Mouse (Mus musculus) brown adipose tissue, adult 24 weeks (tissue): ENCODE measurements around the gene Slc39a8. TPM values are rescaled to one million over a fixed set of nuclear protein-coding genes. Genes with fewer than 3 reads are reported as not detected.

ENCODE experiments used
- H3K27ac ChIP-seq: fragments of 200-500 bp; replicated peaks from 2 replicates; pipeline ENCODE4 v1.5.1; 2012; ENCODE audit warnings: low read depth, mild to moderate bottlenecking, low read length
- H3K4me1 ChIP-seq: fragments of 200-500 bp; 2 replicates; pipeline ENCODE4 v1.6.1; 2012; ENCODE audit warnings: low read length, mixed read lengths; ENCODE audit not compliant: control insufficient read depth, insufficient read depth, insufficient read length
- H3K4me3 ChIP-seq: fragments of 200-500 bp; 2 replicates; pipeline ENCODE4 v1.5.1; 2012; ENCODE audit warnings: low read depth, mild to moderate bottlenecking, low read length, moderate library complexity; ENCODE audit not compliant: insufficient read depth
- polyA plus RNA-seq: library from polyadenylated mRNA; stranded (reverse); fragments of >200 nt; gene quantifications from 2 replicates; pipeline ENCODE4 v1.2.4, GENCODE M21; 2012; ENCODE audit not compliant: missing spikeins, insufficient read depth, insufficient read length

Slc39a8 gene
- polyA plus RNA-seq, 1 experiment, result 2.9 TPM

DNA sequence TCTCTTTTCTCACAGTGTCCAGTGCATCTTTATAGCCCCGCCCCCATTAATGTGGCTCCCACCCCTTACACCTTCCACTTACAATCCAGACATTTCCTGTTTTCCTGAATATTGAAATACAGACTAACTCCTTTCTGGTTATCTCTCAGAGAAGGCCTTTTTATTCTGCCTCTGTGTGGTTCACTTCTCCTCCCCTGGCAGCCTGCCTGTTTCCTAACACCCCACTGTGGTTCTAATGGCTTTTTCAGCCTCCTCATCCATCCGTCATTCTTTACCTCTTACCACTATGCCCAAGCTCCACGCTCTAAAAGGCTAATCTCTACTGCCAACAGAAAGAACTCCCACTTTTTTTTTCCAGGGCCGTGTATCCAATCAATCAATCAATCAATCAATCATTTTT is 44.0 kb downstream of the Slc39a8 start:
- Histone ChIP-seq H3K4me3 (no peak overlapping the region), H3K4me1 (no peaks in the 10 kb centered on the region), H3K27ac (no peak overlapping the region)

DNA sequence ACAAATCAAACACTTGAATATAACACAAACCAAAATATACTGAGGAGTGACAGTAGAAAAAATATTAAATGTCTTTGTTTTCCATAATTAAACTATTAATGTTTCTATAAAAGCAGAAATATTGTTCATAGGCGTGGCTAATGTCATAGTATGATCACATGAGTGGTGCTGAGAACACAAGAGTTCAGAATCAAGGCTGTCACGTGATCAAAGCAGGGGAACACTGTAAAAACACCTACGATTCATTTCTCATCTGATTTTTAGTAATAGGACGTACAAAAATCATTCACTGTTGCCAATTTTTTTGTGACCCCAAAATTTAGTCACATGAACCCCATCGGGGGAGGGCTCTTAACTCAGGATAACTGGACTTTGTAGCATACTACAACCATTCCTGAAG is 47.2 kb downstream of the Slc39a8 start:
- Histone ChIP-seq H3K4me1 (no peaks in the 10 kb centered on the region), H3K27ac (no peak overlapping the region), H3K4me3 (no peak overlapping the region)

GRCm38 (mm10) chr3:135873596-135873995 is 48.5 kb downstream of the Slc39a8 start:
- Histone ChIP-seq H3K27ac (no peak overlapping the region), H3K4me1 (no peaks in the 10 kb centered on the region; the same call in 1 of the 2 replicates), H3K4me3 (no peak overlapping the region)

- no peak overlapping the region for H3K27ac ChIP-seq
- no peaks in the 10 kb centered on the region; the same call in 1 of the 2 replicates for H3K4me1 ChIP-seq
- H3K4me3 ChIP-seq, result no peak overlapping the region
These were observed 53.0 kb downstream of the Slc39a8 start for GRCm38 (mm10) chr3:135878048-135878447.

DNA sequence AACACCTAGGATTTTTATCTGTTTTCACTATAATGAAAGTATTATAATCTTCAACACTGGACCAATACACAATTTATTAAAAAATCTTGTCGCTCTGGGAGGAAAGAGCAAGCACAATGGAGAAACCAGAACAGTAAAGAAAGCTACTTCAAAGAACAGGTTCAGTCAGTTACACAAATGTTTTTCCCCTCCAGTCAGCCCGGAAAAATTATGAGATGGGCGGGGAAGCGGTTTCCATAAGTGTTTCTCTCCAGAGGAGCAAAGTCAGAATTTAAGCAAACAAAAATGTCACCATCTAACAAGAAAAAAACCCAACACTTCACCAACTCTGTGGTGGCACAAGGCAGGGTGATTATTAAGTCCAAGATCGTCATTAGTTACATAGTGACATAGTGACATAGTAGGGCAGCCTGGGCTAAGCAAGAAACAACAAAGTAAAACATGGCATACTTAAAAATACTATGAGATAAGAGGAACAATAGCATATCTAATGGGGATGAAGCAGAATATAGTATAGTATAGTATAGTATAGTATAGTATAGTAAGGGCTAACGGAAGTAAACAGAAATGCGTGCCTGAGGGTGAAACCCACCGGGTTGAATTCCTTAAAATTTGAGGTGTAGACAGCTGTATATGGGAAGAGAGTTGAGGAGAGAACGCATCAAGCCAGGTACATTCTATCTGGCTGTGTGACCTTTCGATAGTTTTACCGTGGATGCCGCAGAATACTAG is 61.0 kb downstream of the Slc39a8 start:
- H3K27ac ChIP-seq, result no peak overlapping the region
- H3K4me3 ChIP-seq, result no peak overlapping the region
- H3K4me1 ChIP-seq, result no peaks in the 10 kb centered on the region

- Histone ChIP-seq H3K27ac (no peak overlapping the region), H3K4me3 (no peak overlapping the region), H3K4me1 (no peaks in the 10 kb centered on the region)
These were observed 61.6 kb downstream of the Slc39a8 start for GRCm38 (mm10) chr3:135886659-135887027.

GRCm38 (mm10) chr3:135887033-135887855 is 62.2 kb downstream of the Slc39a8 start:
- H3K27ac ChIP-seq, result no peak overlapping the region
- no peaks in the 10 kb centered on the region for H3K4me1 ChIP-seq
- H3K4me3 ChIP-seq, result no peak overlapping the region

DNA sequence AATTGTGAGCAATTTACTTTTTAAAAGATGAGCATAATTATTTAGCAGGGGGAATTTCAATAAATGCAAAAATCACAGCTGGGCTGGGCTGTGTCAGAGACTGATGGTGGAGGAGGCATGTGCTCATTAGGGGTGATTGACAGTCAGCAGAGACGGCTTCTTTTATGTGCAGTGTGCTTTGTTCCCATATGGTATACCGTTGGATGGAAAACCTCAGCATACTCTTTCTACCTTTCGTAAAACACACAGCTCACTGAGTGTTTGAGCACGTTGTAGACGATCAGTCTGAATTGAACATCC is 62.7 kb downstream of the Slc39a8 start:
- H3K27ac ChIP-seq, result no peak overlapping the region
- H3K4me3 ChIP-seq, result no peak overlapping the region
- H3K4me1 ChIP-seq, result no peaks in the 10 kb centered on the region

- H3K27ac ChIP-seq, result no peak overlapping the region
- H3K4me3 ChIP-seq, result no peak overlapping the region
- no peaks in the 10 kb centered on the region for H3K4me1 ChIP-seq
These were observed 64.3 kb downstream of the Slc39a8 start for GRCm38 (mm10) chr3:135889401-135889800.

DNA sequence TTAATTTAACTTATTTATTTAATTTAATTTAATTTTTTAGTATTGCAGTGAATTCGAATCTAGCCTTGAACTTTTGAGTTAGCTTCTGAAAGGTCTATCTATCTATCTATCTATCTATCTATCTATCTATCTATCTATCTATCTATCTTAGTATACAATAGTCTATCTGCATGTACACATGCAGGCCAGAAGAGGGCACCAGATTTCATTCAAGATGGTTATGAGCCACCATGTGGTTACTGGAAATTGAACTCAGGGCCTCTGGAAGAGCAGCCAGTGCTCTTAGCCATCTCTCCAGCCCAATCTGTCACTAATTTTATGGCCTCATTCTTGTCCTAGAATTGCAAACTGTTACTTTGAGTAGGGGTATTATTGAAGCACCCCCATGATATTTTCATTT is 78.3 kb downstream of the Slc39a8 start:
- Histone ChIP-seq H3K4me1 (no peaks in the 10 kb centered on the region), H3K4me3 (no peak overlapping the region), H3K27ac (no peak overlapping the region)

GRCm38 (mm10) chr3:135904881-135905280 is 79.8 kb downstream of the Slc39a8 start:
- Histone ChIP-seq H3K4me1 (no peaks in the 10 kb centered on the region), H3K27ac (no peak overlapping the region), H3K4me3 (no peak overlapping the region)

DNA sequence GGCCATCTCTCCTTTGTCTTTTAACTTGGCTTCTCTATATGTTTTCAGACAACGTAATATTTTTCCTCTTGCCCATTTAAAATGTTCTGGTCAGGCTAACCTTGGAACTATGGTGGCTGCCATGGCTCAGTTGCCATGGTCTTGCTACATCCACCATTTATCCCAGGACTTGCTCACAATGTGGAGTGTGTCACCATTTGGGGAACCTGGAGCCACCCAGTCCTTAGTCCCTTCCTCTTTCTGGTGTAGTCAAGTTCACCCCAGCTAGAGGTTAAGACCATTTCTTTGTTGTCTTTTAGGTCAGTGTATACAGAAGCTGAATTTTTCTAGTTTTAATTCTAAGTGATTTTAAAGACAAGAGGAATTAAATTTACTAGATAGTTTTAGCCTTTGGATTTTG is 80.7 kb downstream of the Slc39a8 start:
- Histone ChIP-seq H3K4me3 (no peak overlapping the region), H3K4me1 (no peaks in the 10 kb centered on the region), H3K27ac (no peak overlapping the region)

DNA sequence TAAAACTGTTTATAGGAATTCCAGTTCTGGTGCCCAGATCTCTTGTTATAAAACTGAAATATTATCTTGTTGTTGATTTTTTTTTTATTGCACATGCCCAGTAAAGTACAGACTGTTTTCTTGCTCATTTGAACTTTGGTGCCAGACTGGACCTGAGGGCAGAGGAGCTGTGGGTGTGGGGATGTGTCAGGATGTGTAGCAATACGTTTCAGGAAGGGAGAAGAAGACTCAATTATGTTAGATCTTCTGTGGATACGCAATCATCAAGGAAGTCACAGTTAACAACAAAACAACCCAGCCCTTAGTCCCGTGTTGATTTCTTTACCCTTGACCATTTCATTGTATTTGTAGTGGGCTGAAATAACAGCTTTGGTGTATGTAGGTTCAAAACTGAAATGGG is 81.9 kb downstream of the Slc39a8 start:
- H3K4me1 ChIP-seq, result no peaks in the 10 kb centered on the region
- H3K4me3 ChIP-seq, result no peak overlapping the region
- H3K27ac ChIP-seq, result no peak overlapping the region

GRCm38 (mm10) chr3:135915941-135916340 is 90.9 kb downstream of the Slc39a8 start:
- Histone ChIP-seq H3K27ac (no peak overlapping the region), H3K4me3 (no peak overlapping the region), H3K4me1 (no peaks in the 10 kb centered on the region)

- H3K4me3 ChIP-seq, result no peak overlapping the region
- no peaks in the 10 kb centered on the region for H3K4me1 ChIP-seq
- no peak overlapping the region for H3K27ac ChIP-seq
These were observed 93.6 kb downstream of the Slc39a8 start for GRCm38 (mm10) chr3:135918566-135919180.

DNA sequence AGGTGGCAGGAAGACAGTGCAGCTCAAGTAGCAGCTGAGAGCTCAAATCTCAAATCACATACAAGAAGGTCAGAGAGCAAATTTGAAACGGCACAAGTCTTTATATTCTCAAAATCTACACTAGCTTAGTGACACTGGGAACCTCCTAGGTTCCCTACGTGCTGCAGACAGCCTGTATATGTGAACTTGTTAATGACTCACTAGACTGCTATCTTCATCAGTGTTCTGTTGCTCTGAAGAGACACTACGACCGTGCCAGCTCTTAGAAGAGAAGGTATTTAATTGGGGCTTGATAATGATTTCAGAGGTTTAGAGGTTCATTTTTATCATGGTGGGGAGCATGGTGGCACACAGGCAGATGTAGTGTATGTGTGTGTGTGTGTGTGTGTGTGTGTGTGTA is 94.2 kb downstream of the Slc39a8 start:
- no peaks in the 10 kb centered on the region for H3K4me1 ChIP-seq
- H3K27ac ChIP-seq, result no peak overlapping the region
- H3K4me3 ChIP-seq, result no peak overlapping the region
